Mouse (Mus musculus) CH12F3 (cell line): ENCODE measurements around the gene Ptrh2.
"Not testable (repeated sequence)": the region's sequence is repeated elsewhere in the genome, so short reads cannot be mapped to it uniquely, and the experiment has no call there.

Experiments used
- in situ Hi-C: fragments of 300-500 bp; cut with MboI; formaldehyde crosslinking; loops from 2 replicates; pipeline ENCODE4 v1.14.3; 2020; ENCODE audit warnings: low sequenced_read_pairs

Gene Ptrh2

DNA sequence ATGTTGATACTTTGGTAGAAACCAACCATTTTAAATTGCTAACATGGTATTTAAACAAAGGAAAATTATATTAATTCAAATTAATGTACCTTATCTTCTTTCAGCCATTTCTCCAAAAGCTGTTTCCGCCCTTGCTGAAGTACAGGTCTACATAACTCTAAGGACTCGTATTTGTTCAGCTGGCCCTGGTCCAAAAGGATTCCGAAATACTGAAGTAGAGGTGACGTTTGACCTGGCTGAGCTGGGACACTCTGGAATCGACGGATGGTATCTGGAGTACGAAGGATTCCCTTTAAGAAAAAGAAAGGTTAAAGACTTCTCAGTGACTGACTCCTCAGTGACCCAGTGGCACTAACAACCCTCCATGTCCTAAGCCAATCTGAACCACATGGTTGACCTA, 41.2 kb downstream of the Ptrh2 start:
- in situ Hi-C loops = no loop called here

DNA sequence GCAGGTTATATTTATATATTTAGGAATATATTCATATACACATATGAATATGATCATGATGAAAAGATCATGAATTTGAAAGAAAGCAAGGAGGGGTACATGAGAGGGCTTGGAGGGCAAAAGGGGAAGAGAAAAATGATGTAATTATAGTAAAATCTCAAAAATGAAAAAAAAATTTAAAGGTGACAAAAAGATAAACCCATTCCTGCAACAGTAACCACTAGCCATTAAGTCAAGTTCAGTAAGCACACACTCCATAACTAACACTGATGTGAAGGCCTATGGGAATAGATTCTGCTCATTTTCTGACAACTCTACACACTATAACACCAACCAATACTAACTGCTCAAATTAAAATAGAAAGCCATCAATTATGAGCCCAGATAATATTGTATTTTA, 41.8 kb downstream of the Ptrh2 start:
- in situ Hi-C loops = no loop called here

DNA sequence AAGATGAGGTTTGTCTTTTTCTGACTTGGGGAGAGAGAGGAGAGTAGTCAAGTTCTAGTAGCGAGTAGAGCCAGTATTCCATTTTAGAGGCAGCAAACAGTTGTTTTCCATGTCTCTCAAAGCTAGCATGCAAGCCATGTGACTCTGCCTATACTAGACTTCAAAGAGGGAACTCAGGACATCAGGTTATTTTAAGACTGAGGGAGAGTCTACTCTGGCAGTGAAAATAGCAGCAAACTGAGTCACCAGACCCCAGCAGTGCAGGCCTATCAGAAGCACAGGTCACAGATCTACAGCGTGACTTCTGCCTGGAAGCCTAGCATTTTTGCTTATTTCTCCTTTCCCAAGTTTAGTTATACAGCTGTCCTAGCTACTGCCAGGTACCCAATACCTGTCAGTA, 47.7 kb downstream of the Ptrh2 start:
- in situ Hi-C loops = no loop called here

DNA sequence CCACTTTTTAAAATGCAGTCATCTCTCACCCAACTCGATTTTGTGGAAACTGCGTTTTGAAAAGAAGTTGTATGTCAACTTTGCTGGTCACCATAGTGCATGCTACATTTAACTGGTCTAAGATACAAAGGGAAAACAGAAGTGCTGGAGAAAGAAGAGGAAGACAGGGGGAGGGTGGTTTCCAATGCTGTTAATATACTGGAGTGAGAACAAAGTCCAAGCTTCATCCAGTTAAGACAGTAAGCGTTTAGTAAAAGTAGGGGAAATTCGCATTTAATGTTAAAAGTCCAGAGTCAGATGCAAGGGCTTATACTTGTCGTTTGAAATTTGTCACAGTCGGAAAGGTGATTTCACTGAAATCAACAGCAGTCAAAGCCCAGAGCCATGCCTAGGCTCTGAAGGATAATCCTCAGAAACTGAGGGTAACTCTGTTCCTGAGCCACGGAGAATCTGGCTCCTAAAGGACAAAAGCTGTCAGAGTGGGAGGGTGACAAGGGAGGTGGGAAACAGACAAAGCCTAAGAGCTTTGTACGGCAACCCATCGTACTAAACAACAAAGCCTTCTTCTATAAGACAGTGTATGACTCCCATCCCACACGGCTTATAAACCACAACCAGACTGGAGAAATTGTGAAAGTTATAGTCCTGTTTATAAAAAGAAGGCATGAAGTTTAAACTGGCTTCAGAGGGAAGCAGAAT, 50.6 kb downstream of the Ptrh2 start:
- in situ Hi-C loops = no loop called here

DNA sequence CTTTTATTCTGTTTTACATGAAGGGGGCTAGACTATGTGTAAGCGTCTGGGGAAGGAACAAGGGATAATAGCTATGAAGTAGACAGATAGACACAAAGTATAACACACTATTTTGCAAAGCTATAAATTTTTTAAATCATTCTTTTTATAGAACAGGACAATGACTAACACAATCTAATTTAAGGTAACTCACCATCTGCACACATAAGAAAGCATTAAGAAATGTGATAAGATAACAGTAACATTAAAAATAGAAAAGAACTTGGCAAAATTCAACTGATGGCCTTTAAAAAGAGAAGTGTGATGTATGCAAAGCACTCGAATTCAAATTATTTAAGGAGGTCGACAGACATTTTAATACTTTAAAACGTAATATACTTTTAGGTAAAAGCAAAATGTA, 51.2 kb downstream of the Ptrh2 start:
- in situ Hi-C loops = no loop called here

DNA sequence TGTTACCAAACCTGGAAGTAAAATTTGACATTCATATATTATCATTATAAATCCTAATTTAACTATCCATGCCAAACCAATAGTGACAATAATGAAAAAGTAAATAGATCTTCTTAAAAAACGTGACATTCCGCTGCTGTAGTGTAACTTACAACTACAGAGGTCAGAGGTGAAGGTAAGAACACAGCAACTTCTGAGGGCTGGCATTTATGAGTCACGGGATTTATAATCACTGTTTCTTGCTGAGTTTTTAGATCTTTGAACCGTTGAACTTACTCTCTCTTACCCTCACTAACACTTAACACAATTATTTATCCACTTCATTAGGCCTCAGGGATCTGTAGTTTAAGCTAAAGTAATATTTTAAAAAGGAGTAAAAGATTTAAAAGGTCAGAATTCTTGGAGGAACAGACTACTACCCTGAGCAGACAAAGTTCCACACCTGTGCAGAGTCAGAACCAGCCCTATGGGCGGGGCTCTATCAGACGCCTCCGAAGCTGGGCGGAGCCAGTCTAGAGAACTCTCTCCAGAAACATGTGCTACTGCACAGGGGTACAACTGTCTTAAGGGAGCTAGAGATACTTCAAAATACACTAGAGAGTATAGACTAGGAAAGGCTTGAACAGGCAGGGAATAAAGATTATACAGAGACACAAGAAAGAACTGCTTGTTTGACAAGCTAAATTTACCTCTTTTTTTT, 53.7 kb downstream of the Ptrh2 start:
- in situ Hi-C loops = no loop called here

DNA sequence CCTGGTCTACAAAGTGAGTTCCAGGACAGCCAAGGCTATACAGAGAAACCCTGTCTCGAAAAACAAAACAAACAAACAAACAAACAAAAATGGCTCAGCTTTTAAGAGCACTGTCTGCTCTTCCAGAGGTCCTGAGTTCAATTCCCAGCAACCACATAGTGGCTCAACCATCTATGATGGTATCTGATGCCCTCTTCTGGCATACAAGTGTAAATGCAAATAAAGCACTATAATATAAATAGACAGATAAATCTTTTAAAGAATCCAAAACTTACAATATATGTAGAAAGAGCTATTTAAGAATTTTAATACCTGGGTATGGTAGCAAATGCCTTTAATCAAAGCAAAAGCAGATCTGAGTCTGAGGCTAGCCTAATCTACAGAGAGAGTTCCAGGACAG, 54.5 kb downstream of the Ptrh2 start:
- in situ Hi-C loops = not testable (repeated sequence)

DNA sequence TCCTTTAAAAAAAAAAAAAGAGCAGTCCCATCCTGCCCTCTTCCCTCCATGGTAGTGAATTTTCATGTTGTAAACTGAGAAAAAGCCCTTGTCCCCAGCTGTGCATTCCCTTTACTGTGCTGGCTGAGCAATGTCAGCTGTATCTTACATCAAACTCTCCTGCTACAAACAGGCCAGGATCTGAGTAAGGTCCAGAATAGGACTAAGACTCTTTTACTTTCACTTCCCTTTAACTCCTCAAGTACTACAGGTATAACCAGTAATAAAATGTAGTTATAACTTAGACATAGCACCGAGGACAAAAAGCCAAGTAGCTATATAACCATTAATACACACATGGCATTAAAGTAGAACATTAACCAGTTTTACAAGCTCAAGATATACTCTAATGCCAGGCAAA, 55.2 kb downstream of the Ptrh2 start:
- in situ Hi-C loops = no loop called here

DNA sequence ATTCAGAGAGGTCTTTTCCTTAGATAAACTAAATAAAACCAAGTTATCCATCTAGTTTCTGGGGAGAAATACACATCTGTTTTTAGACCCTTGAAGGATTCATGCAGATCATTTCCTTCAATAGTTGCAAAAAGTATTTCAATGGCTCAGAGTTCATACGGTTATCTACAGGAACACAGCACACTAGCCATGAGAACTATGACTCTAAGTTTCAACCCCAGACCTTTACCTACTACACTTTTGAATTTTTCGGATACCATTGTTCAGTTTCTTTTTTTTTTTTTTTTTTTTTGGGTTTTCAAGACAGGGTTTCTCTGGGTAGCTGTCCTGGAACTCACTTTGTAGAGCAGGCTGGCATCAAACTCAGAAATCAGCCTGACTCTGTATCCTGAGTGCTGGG, 55.7 kb downstream of the Ptrh2 start:
- in situ Hi-C loops = no loop called here

DNA sequence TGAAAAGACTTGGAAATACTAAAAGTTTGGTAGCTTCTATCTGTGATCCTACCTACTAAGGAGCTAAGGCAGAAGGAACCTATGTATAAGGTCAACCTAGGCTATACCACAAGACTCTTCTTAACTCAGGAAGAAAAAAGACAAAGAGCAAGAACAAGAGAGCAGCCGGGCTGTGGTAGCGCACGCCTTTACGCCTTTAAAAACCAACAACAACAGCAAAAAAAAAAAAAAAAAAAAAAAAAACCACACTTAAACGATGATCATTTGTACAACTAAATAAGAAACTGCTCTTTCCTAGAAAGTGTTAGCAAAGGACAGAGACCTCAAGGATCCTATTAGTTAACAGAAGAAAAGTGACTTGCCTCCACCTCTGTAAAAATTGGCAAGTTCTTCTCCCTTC, 57.7 kb downstream of the Ptrh2 start:
- in situ Hi-C loops = no loop called here
